Mouse (Mus musculus) midbrain, embryonic 14.5 days (tissue): ENCODE data around the gene Ctbp2. TPM values are rescaled to one million over a fixed set of nuclear protein-coding genes. Genes with fewer than 3 reads are reported as not detected.

Experiments
- ATAC-seq: fragments of 200-750 bp; cut with Nextera tagmentation; 2 replicates; pipeline ENCODE4 v1.8.0; 2017; ENCODE audit warnings: moderate number of reproducible peaks, moderate library complexity; ENCODE audit not compliant: low FRiP score, low TSS enrichment
- DNase-seq: peaks from one replicate; pipeline ENCODE4 v3.0.0-alpha.2; 2015
- H3K27ac ChIP-seq: fragments of 300-500 bp; sonication (generic); replicated peaks from 2 replicates; pipeline ENCODE4 v1.5.1; 2014; ENCODE audit warnings: mild to moderate bottlenecking, low read depth, low read length, moderate library complexity
- H3K27me3 ChIP-seq: fragments of 300-500 bp; sonication (generic); 2 replicates; pipeline ENCODE4 v1.6.1; 2014; ENCODE audit warnings: low read length, control low read depth, mixed read lengths; ENCODE audit not compliant: control insufficient read depth, insufficient read depth
- H3K36me3 ChIP-seq: fragments of 300-500 bp; sonication (generic); 2 replicates; pipeline ENCODE4 v1.6.1; 2014; ENCODE audit warnings: low read length, control low read depth; ENCODE audit not compliant: control insufficient read depth, insufficient read depth
- H3K4me1 ChIP-seq: fragments of 300-500 bp; sonication (generic); 2 replicates; pipeline ENCODE4 v1.6.1; 2014; ENCODE audit warnings: mild to moderate bottlenecking, antibody characterized with exemption, low read length, control low read depth; ENCODE audit not compliant: control insufficient read depth, insufficient read depth
- H3K4me2 ChIP-seq: fragments of 300-500 bp; sonication (generic); 2 replicates; pipeline ENCODE4 v1.6.1; 2014; ENCODE audit warnings: mild to moderate bottlenecking, low read length, moderate library complexity
- H3K4me3 ChIP-seq: fragments of 300-500 bp; sonication (generic); replicated peaks from 2 replicates; pipeline ENCODE4 v1.5.1; 2014; ENCODE audit warnings: low read depth, low read length
- H3K9ac ChIP-seq: fragments of 300-500 bp; sonication (generic); replicated peaks from 2 replicates; pipeline ENCODE4 v1.6.1; 2014; ENCODE audit warnings: mild to moderate bottlenecking, low read length, moderate library complexity
- H3K9me3 ChIP-seq: fragments of 300-500 bp; sonication (generic); 2 replicates; pipeline ENCODE4 v1.6.1; 2016; ENCODE audit warnings: low read length, control low read depth, mixed read lengths; ENCODE audit not compliant: control insufficient read depth
- WGBS: fragments of 180-500 bp; shearing (Covaris S2); extraction: QIAGEN DNeasy Blood & Tissue Kit; methylation state at CpG from one replicate; pipeline ENCODE4 v1.1.7; 2014; 5-methylcytosine and 5-hydroxymethylcytosine counted together
- polyA plus RNA-seq: library from polyadenylated mRNA; unstranded; fragments of >200 nt; fragmentation: Nextera tagmentation; extraction: Ambion mirVana; gene quantifications from 2 replicates; pipeline ENCODE4 v1.2.1, GENCODE M21; 2014

The Ctbp2 gene
- 59.2 and 75.2 TPM in 2 replicates for polyA plus RNA-seq

GRCm38 (mm10) chr7:133123999-133124700 is at the start of gene Ctbp2:
Ctbp2 (minus strand) TSS chr7:133124354.
- Histone ChIP-seq H3K9ac (peak within 1 kb of the TSS; percentile 96), H3K4me2 (peak within 1 kb of the TSS; percentile 99), H3K4me3 (peak within 1 kb of the TSS; percentile 88), H3K27ac (peak within 1 kb of the TSS; percentile 98), H3K27me3 (peaks cover 18% of the 10 kb centered on the region; the same call in 1 of the 2 replicates), H3K9me3 (no peaks in the 10 kb centered on the region), H3K36me3 (no peaks in the 10 kb centered on the region), H3K4me1 (peaks cover 17% of the 10 kb centered on the region)
- DNase-seq (peak; percentile 83), ATAC-seq (peak; percentile 60)
- WGBS = under 1% methylated on average over 59 of the region's 59 CpGs

GRCm38 (mm10) chr7:133171403-133172032 is 47.4 kb upstream of the Ctbp2 start:
- H3K27me3 ChIP-seq = no peaks in the 10 kb centered on the region
- WGBS = 88% methylated on average over 4 of the region's 4 CpGs
- no peaks in the 10 kb centered on the region for H3K9me3 ChIP-seq
- H3K36me3 ChIP-seq = no peaks in the 10 kb centered on the region
- no peak overlapping the region for H3K9ac ChIP-seq
- no peaks in the 10 kb centered on the region for H3K4me1 ChIP-seq
- DNase-seq = no peak
- no peak overlapping the region for H3K4me3 ChIP-seq
- no peak for ATAC-seq
- no peak overlapping the region for H3K27ac ChIP-seq
- no peak overlapping the region for H3K4me2 ChIP-seq

- no peak for DNase-seq
Measured at GRCm38 (mm10) chr7:133168928-133169327, 44.8 kb upstream of the Ctbp2 start.

GRCm38 (mm10) chr7:133167903-133168302 is 43.7 kb upstream of the Ctbp2 start:
- Histone ChIP-seq H3K9ac (no peak overlapping the region), H3K9me3 (no peaks in the 10 kb centered on the region), H3K36me3 (no peaks in the 10 kb centered on the region), H3K27me3 (no peaks in the 10 kb centered on the region), H3K4me1 (no peaks in the 10 kb centered on the region), H3K4me3 (no peak overlapping the region), H3K4me2 (no peak overlapping the region), H3K27ac (no peak overlapping the region)
- no peak for ATAC-seq
- WGBS = 87% methylated on average over 2 of the region's 2 CpGs
- no peak for DNase-seq

More at GRCm38 (mm10) chr7:133168928-133169327, 44.8 kb upstream of the Ctbp2 start:
- 96% methylated on average over 3 of the region's 3 CpGs for WGBS
- no peak overlapping the region for H3K9ac ChIP-seq
- H3K27me3 ChIP-seq = no peaks in the 10 kb centered on the region
- no peak overlapping the region for H3K4me3 ChIP-seq
- no peaks in the 10 kb centered on the region for H3K9me3 ChIP-seq
- no peak for ATAC-seq
- H3K4me1 ChIP-seq = no peaks in the 10 kb centered on the region
- no peaks in the 10 kb centered on the region for H3K36me3 ChIP-seq
- H3K27ac ChIP-seq = no peak overlapping the region
- no peak overlapping the region for H3K4me2 ChIP-seq

- Histone ChIP-seq H3K9ac (no peak overlapping the region), H3K36me3 (no peaks in the 10 kb centered on the region), H3K4me2 (no peak overlapping the region), H3K27ac (no peak overlapping the region), H3K9me3 (no peaks in the 10 kb centered on the region), H3K27me3 (no peaks in the 10 kb centered on the region), H3K4me1 (no peaks in the 10 kb centered on the region), H3K4me3 (no peak overlapping the region)
- 76% methylated on average over 2 of the region's 2 CpGs for WGBS
- no peak for ATAC-seq
- peak; percentile 35 for DNase-seq
Measured at GRCm38 (mm10) chr7:133164770-133165169, 40.6 kb upstream of the Ctbp2 start.

- Histone ChIP-seq H3K27ac (no peak overlapping the region), H3K4me3 (no peak overlapping the region), H3K36me3 (no peaks in the 10 kb centered on the region), H3K9ac (no peak overlapping the region), H3K9me3 (no peaks in the 10 kb centered on the region), H3K4me2 (no peak overlapping the region), H3K4me1 (no peaks in the 10 kb centered on the region), H3K27me3 (no peaks in the 10 kb centered on the region)
- ATAC-seq = no peak
- 60% methylated on average over 5 of the region's 5 CpGs for WGBS
- no peak for DNase-seq
Measured at GRCm38 (mm10) chr7:133163011-133163410, 38.9 kb upstream of the Ctbp2 start.

GRCm38 (mm10) chr7:133162131-133162530 is 38.0 kb upstream of the Ctbp2 start:
- H3K4me3 ChIP-seq = no peak overlapping the region
- no peak overlapping the region for H3K4me2 ChIP-seq
- ATAC-seq (no peak), DNase-seq (no peak)
- WGBS = 71% methylated on average over 2 of the region's 2 CpGs
- no peaks in the 10 kb centered on the region for H3K9me3 ChIP-seq
- no peaks in the 10 kb centered on the region for H3K4me1 ChIP-seq
- H3K9ac ChIP-seq = no peak overlapping the region
- H3K27ac ChIP-seq = no peak overlapping the region
- H3K36me3 ChIP-seq = no peaks in the 10 kb centered on the region
- no peaks in the 10 kb centered on the region for H3K27me3 ChIP-seq

GRCm38 (mm10) chr7:133161362-133162080 is 37.4 kb upstream of the Ctbp2 start:
- no peak for ATAC-seq
- no peaks in the 10 kb centered on the region for H3K9me3 ChIP-seq

More at GRCm38 (mm10) chr7:133161362-133162080, 37.4 kb upstream of the Ctbp2 start:
- H3K4me2 ChIP-seq = no peak overlapping the region
- no peak overlapping the region for H3K4me3 ChIP-seq
- no peaks in the 10 kb centered on the region for H3K36me3 ChIP-seq
- no peak overlapping the region for H3K27ac ChIP-seq
- H3K4me1 ChIP-seq = no peaks in the 10 kb centered on the region
- no peak for DNase-seq
- 78% methylated on average over 7 of the region's 7 CpGs for WGBS
- no peaks in the 10 kb centered on the region for H3K27me3 ChIP-seq
- no peak overlapping the region for H3K9ac ChIP-seq
